Mouse (Mus musculus) embryonic facial prominence, embryonic 11.5 days (tissue): Measurements from ENCODE around the gene Arl16. TPM values are rescaled to one million over a fixed set of nuclear protein-coding genes. Genes with fewer than 3 reads are reported as not detected.

Experiments
- ATAC-seq: fragments of 200-750 bp; cut with Nextera tagmentation; replicated peaks from 2 replicates; pipeline ENCODE4 v1.8.0; 2017; ENCODE audit warnings: low read depth; ENCODE audit not compliant: insufficient number of reproducible peaks, low FRiP score, low TSS enrichment
- DNase-seq: peaks from one replicate; pipeline ENCODE4 v3.0.0-alpha.2; 2015; ENCODE audit warnings: low spot score
- H3K27ac ChIP-seq: fragments of 300-500 bp; sonication (generic); replicated peaks from 2 replicates; pipeline ENCODE4 v1.5.1; 2014; ENCODE audit warnings: mild to moderate bottlenecking, low read depth, low read length, control low read depth
- H3K27me3 ChIP-seq: fragments of 300-500 bp; sonication (generic); 2 replicates; pipeline ENCODE4 v1.6.1; 2014; ENCODE audit warnings: mild to moderate bottlenecking, low read length, moderate library complexity, mixed read lengths; ENCODE audit not compliant: control insufficient read depth, insufficient read depth
- H3K36me3 ChIP-seq: fragments of 300-500 bp; sonication (generic); replicated peaks from 2 replicates; pipeline ENCODE4 v1.6.1; 2014; ENCODE audit warnings: low read depth, mild to moderate bottlenecking, low read length, moderate library complexity, mixed read lengths; ENCODE audit not compliant: control insufficient read depth, insufficient read depth
- H3K4me1 ChIP-seq: fragments of 300-500 bp; sonication (generic); 2 replicates; pipeline ENCODE4 v1.6.1; 2014; ENCODE audit warnings: low read length, mixed read lengths; ENCODE audit not compliant: control insufficient read depth, insufficient read depth
- H3K4me2 ChIP-seq: fragments of 300-500 bp; sonication (generic); 2 replicates; pipeline ENCODE4 v1.6.1; 2014; ENCODE audit warnings: low read depth, mild to moderate bottlenecking, control low read depth, low read length, moderate library complexity
- H3K4me3 ChIP-seq: fragments of 300-500 bp; sonication (generic); 2 replicates; pipeline ENCODE4 v1.5.1; 2014; ENCODE audit warnings: low read depth, low read length, control low read depth
- H3K9ac ChIP-seq: fragments of 300-500 bp; sonication (generic); replicated peaks from 2 replicates; pipeline ENCODE4 v1.6.1; 2014; ENCODE audit warnings: mild to moderate bottlenecking, control low read depth, low read length
- H3K9me3 ChIP-seq: fragments of 300-500 bp; sonication (generic); replicated peaks from 2 replicates; pipeline ENCODE4 v1.6.1; 2016; ENCODE audit warnings: mild to moderate bottlenecking, low read length, inconsistent platforms, mixed read lengths; ENCODE audit not compliant: control insufficient read depth
- WGBS: fragments of 180-500 bp; shearing (Covaris S2); extraction: QIAGEN DNeasy Blood & Tissue Kit; methylation state at CpG from one replicate; pipeline ENCODE4 v1.1.7; 2014; 5-methylcytosine and 5-hydroxymethylcytosine counted together
- polyA plus RNA-seq: library from polyadenylated mRNA; unstranded; fragments of >200 nt; fragmentation: Nextera tagmentation; extraction: Ambion mirVana; gene quantifications from 2 replicates; pipeline ENCODE4 v1.2.1, GENCODE M21; 2014

Gene Arl16
- polyA plus RNA-seq, 1 experiment from 2014 or later: 52.3 TPM

DNA sequence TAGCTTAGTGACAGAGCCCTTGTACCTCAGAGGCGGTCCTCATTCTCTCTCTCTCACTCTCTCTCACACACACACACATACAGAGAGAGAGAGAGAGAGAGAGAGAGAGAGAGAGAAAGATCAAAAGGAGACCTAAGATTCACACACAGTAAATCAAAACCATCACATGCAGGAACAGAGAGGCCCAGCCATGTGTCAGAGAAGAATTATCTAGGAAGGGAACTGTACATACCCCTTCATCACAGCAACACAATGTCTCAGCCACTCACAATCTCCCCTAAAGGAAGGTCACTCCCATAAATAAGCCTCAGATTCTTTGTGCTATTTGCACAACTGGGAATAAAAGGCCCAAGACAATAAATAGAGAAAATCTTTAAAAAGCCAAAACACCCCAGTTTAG is 48.8 kb downstream of the Arl16 start:
- Histone ChIP-seq H3K4me1 (no peaks in the 10 kb centered on the region), H3K27ac (no peak overlapping the region), H3K36me3 (peaks cover 19% of the 10 kb centered on the region), H3K4me2 (no peak overlapping the region), H3K9ac (no peak overlapping the region), H3K27me3 (no peaks in the 10 kb centered on the region), H3K9me3 (no peaks in the 10 kb centered on the region), H3K4me3 (no peak overlapping the region)
- 94% methylated on average over 1 of the region's 1 CpGs for WGBS
- DNase-seq: no peak
- ATAC-seq: no peak

GRCm38 (mm10) chr11:120417852-120418251 is 49.6 kb downstream of the Arl16 start:
- ATAC-seq: no peak
- Histone ChIP-seq H3K4me3 (no peak overlapping the region), H3K36me3 (peaks cover 22% of the 10 kb centered on the region), H3K27ac (no peak overlapping the region), H3K4me2 (no peak overlapping the region), H3K4me1 (no peaks in the 10 kb centered on the region), H3K27me3 (no peaks in the 10 kb centered on the region), H3K9me3 (no peaks in the 10 kb centered on the region), H3K9ac (no peak overlapping the region)
- DNase-seq: no peak
- WGBS: 91% methylated on average over 7 of the region's 7 CpGs

Other genes with a start within 250 kb of the Arl16 start
- gene Bahcc1, start 234.7 kb downstream of the Arl16 start, polyA plus RNA-seq: 13.5 and 15.2 TPM in 2 replicates
- gene Actg1, start 119.1 kb downstream of the Arl16 start, polyA plus RNA-seq: 3,237 and 3,434 TPM in 2 replicates
- gene Fscn2, start 106.1 kb downstream of the Arl16 start, polyA plus RNA-seq: 0.20 and 0.28 TPM in 2 replicates
- 20.5 and 24.2 TPM in 2 replicates for gene Faap100, start 88.8 kb downstream of the Arl16 start, polyA plus RNA-seq
- gene Nploc4, start 29.9 kb downstream of the Arl16 start, polyA plus RNA-seq: 42.5 and 44.2 TPM in 2 replicates
- 0.56 and 1.2 TPM in 2 replicates for gene Tspan10, start 25.0 kb downstream of the Arl16 start, polyA plus RNA-seq
- gene Pde6g, start 14.1 kb downstream of the Arl16 start, polyA plus RNA-seq: 0.48 TPM in 1 of 2 replicates, not detected in the other
- 12.2 and 13.0 TPM in 2 replicates for gene Oxld1, start 9.5 kb downstream of the Arl16 start, polyA plus RNA-seq
- 26.7 and 28.5 TPM in 2 replicates for gene Ccdc137, start 9.5 kb downstream of the Arl16 start, polyA plus RNA-seq
- gene Mrpl12, start 17.0 kb upstream of the Arl16 start, polyA plus RNA-seq: 161 and 162 TPM in 2 replicates
- gene Slc25a10, start 24.2 kb upstream of the Arl16 start, polyA plus RNA-seq: 46.9 and 53.6 TPM in 2 replicates
- gene Gcgr, start 63.1 kb upstream of the Arl16 start, polyA plus RNA-seq: 0.43 and 0.91 TPM in 2 replicates
- gene Mcrip1, start 82.1 kb upstream of the Arl16 start, polyA plus RNA-seq: 223 and 249 TPM in 2 replicates
- not detected in 2 replicates for gene Ppp1r27, start 83.5 kb upstream of the Arl16 start, polyA plus RNA-seq
- gene P4hb, start 105.6 kb upstream of the Arl16 start, polyA plus RNA-seq: 626 and 629 TPM in 2 replicates
- gene Arhgdia, start 114.0 kb upstream of the Arl16 start, polyA plus RNA-seq: 511 and 567 TPM in 2 replicates
- gene Alyref, start 130.8 kb upstream of the Arl16 start, polyA plus RNA-seq: 748 and 893 TPM in 2 replicates
- 177 and 197 TPM in 2 replicates for gene Anapc11, start 130.8 kb upstream of the Arl16 start, polyA plus RNA-seq
- gene Npb, start 140.9 kb upstream of the Arl16 start, polyA plus RNA-seq: not detected in 2 replicates
- 75.3 and 76.9 TPM in 2 replicates for gene Pcyt2, start 150.3 kb upstream of the Arl16 start, polyA plus RNA-seq
- 20.7 and 20.8 TPM in 2 replicates for gene Sirt7, start 157.6 kb upstream of the Arl16 start, polyA plus RNA-seq
- gene Mafg, start 166.0 kb upstream of the Arl16 start, polyA plus RNA-seq: 16.7 and 18.1 TPM in 2 replicates
- gene Pycr1, start 176.2 kb upstream of the Arl16 start, polyA plus RNA-seq: 26.3 and 27.1 TPM in 2 replicates
- not detected in 2 replicates for gene Myadml2, start 180.6 kb upstream of the Arl16 start, polyA plus RNA-seq
- 2.5 and 3.2 TPM in 2 replicates for gene Notum, start 193.6 kb upstream of the Arl16 start, polyA plus RNA-seq
- 99.6 and 107 TPM in 2 replicates for gene Aspscr1, start 205.4 kb upstream of the Arl16 start, polyA plus RNA-seq
- gene Cenpx, start 246.1 kb upstream of the Arl16 start, polyA plus RNA-seq: 118 and 124 TPM in 2 replicates
- 35.0 and 35.9 TPM in 2 replicates for gene Lrrc45, start 246.3 kb upstream of the Arl16 start, polyA plus RNA-seq